Mouse (Mus musculus): ENCODE data around the gene Olfr904. TPM values are rescaled to one million over a fixed set of nuclear protein-coding genes. Genes with fewer than 3 reads are reported as not detected.
"Not testable (repeated sequence)": the region's sequence is repeated elsewhere in the genome, so short reads cannot be mapped to it uniquely, and the experiment has no call there.

The Olfr904 gene
- total RNA-seq (2021): not detected
- long read RNA-seq, experiment 1: 0 reads
- long read RNA-seq, experiment 2: 0 reads

- TF ChIP-seq CTCF (IDR thresholded peaks at IDR 0.05): no peak
- DNase-seq (ENCODE audit: extremely low spot score in 1 of 2, low spot score in 2 of 2): no peak
- no peak within 1 kb of the TSS for H3K4me3 ChIP-seq
- no peak within 1 kb of the TSS for H3K27ac ChIP-seq
- intact Hi-C loops (cut with DNase I): no loop called here
Measured at GRCm38 (mm10) chr9:38462844-38463243, at the start of gene Olfr904. Gene Olfr904, plus strand, starts transcription at chr9:38463144.

- DNase-seq (ENCODE audit: extremely low spot score in 1 of 2, low spot score in 2 of 2); H3K27ac ChIP-seq; intact Hi-C loops (cut with DNase I); H3K4me3 ChIP-seq: not testable (repeated sequence)
Measured at GRCm38 (mm10) chr9:38413502-38413901, 49.4 kb upstream of the Olfr904 start.

- Histone ChIP-seq H3K27ac (no peak overlapping the region), H3K4me3 (no peak overlapping the region)
- TF ChIP-seq CTCF (IDR thresholded peaks at IDR 0.05): no peak
- intact Hi-C loops (cut with DNase I): no loop called here
- DNase-seq (ENCODE audit: extremely low spot score in 1 of 2, low spot score in 2 of 2): no peak
Measured at GRCm38 (mm10) chr9:38423801-38424200, 39.1 kb upstream of the Olfr904 start.

- Histone ChIP-seq H3K27ac (no peak overlapping the region), H3K4me3 (no peak overlapping the region)
- no peak for TF ChIP-seq CTCF (IDR thresholded peaks at IDR 0.05)
- no peak for DNase-seq (ENCODE audit: extremely low spot score in 1 of 2, low spot score in 2 of 2)
- intact Hi-C loops (cut with DNase I): no loop called here
Measured at GRCm38 (mm10) chr9:38427026-38427425, 35.9 kb upstream of the Olfr904 start.

GRCm38 (mm10) chr9:38429155-38429554, 33.8 kb upstream of the Olfr904 start, which contains the start of gene Olfr901:
Gene Olfr901, plus strand, starts transcription at chr9:38429455.
- Histone ChIP-seq H3K4me3 (no peak within 1 kb of the TSS), H3K27ac (no peak within 1 kb of the TSS)
- intact Hi-C loops (cut with DNase I): no loop called here
- no peak for TF ChIP-seq CTCF (IDR thresholded peaks at IDR 0.05)
- no peak for DNase-seq (ENCODE audit: extremely low spot score in 1 of 2, low spot score in 2 of 2)

- no peak for TF ChIP-seq CTCF (IDR thresholded peaks at IDR 0.05)
- H3K4me3 ChIP-seq: no peak within 1 kb of the TSS
- no peak within 1 kb of the TSS for H3K27ac ChIP-seq
- no peak for DNase-seq (ENCODE audit: extremely low spot score in 1 of 2, low spot score in 2 of 2)
- intact Hi-C loops (cut with DNase I): no loop called here
Measured at GRCm38 (mm10) chr9:38447352-38447751, 15.6 kb upstream of the Olfr904 start, which contains the start of gene Olfr902. Gene Olfr902, plus strand, starts transcription at chr9:38447652.

GRCm38 (mm10) chr9:38470807-38471206, 7.9 kb downstream of the Olfr904 start, which contains the start of gene Olfr905:
Gene Olfr905, plus strand, starts transcription at chr9:38471107.
- DNase-seq (ENCODE audit: extremely low spot score in 1 of 2, low spot score in 2 of 2): no peak
- no peak within 1 kb of the TSS for H3K27ac ChIP-seq
- no peak for TF ChIP-seq CTCF (IDR thresholded peaks at IDR 0.05)
- intact Hi-C loops (cut with DNase I): no loop called here
- no peak within 1 kb of the TSS for H3K4me3 ChIP-seq

GRCm38 (mm10) chr9:38486785-38487184, 23.8 kb downstream of the Olfr904 start, which contains the start of gene Olfr906:
Gene Olfr906, plus strand, starts transcription at chr9:38487085.
- DNase-seq (ENCODE audit: extremely low spot score in 1 of 2, low spot score in 2 of 2): no peak
- TF ChIP-seq CTCF (IDR thresholded peaks at IDR 0.05): no peak
- no peak within 1 kb of the TSS for H3K27ac ChIP-seq
- intact Hi-C loops (cut with DNase I): no loop called here
- no peak within 1 kb of the TSS for H3K4me3 ChIP-seq

- H3K27ac ChIP-seq: no peak within 1 kb of the TSS
- H3K4me3 ChIP-seq: no peak within 1 kb of the TSS
- no peak for DNase-seq (ENCODE audit: extremely low spot score in 1 of 2, low spot score in 2 of 2)
- no peak for TF ChIP-seq CTCF (IDR thresholded peaks at IDR 0.05)
- intact Hi-C loops (cut with DNase I): no loop called here
Measured at GRCm38 (mm10) chr9:38495501-38495900, 32.6 kb downstream of the Olfr904 start, which contains the start of gene Olfr907. Gene Olfr907, plus strand, starts transcription at chr9:38495801.

GRCm38 (mm10) chr9:38512353-38512752, 49.4 kb downstream of the Olfr904 start:
- no peak for TF ChIP-seq CTCF (IDR thresholded peaks at IDR 0.05)
- intact Hi-C loops (cut with DNase I): no loop called here
- no peak for DNase-seq (ENCODE audit: extremely low spot score in 1 of 2, low spot score in 2 of 2)
- Histone ChIP-seq H3K27ac (no peak overlapping the region), H3K4me3 (no peak overlapping the region)

Other genes starting within 250 kb of the Olfr904 start
- not detected for gene Olfr894, start 245.1 kb upstream of the Olfr904 start, total RNA-seq (2021)
- not detected for gene Olfr143, start 210.4 kb upstream of the Olfr904 start, total RNA-seq (2021)
- gene Olfr895, start 195.3 kb upstream of the Olfr904 start, total RNA-seq (2021): not detected
- gene Olfr896-ps1, start 172.0 kb upstream of the Olfr904 start, total RNA-seq (2021): not detected
- not detected for gene Olfr25, start 134.1 kb upstream of the Olfr904 start, total RNA-seq (2021)
- gene Olfr898, start 114.7 kb upstream of the Olfr904 start, total RNA-seq (2021): not detected
- gene Olfr250, start 96.2 kb upstream of the Olfr904 start, total RNA-seq (2021): not detected
- not detected for gene Olfr251, start 86.1 kb upstream of the Olfr904 start, total RNA-seq (2021)
- not detected for gene Olfr147, start 61.4 kb upstream of the Olfr904 start, total RNA-seq (2021)
- not detected for gene Olfr901, start 33.7 kb upstream of the Olfr904 start, total RNA-seq (2021)
- gene Olfr902, start 15.5 kb upstream of the Olfr904 start, total RNA-seq (2021): not detected
- not detected for gene Olfr905, start 8.0 kb downstream of the Olfr904 start, total RNA-seq (2021)
- not detected for gene Olfr906, start 23.9 kb downstream of the Olfr904 start, total RNA-seq (2021)
- gene Olfr907, start 32.7 kb downstream of the Olfr904 start, total RNA-seq (2021): not detected
- gene Olfr911-ps1, start 58.4 kb downstream of the Olfr904 start, total RNA-seq (2021): not detected
- not detected for gene Olfr910, start 74.7 kb downstream of the Olfr904 start, total RNA-seq (2021)
- not detected for gene Olfr912, start 117.0 kb downstream of the Olfr904 start, total RNA-seq (2021)
- not detected for gene Olfr913, start 129.6 kb downstream of the Olfr904 start, total RNA-seq (2021)
- not detected for gene Olfr914, start 142.0 kb downstream of the Olfr904 start, total RNA-seq (2021)
- gene Olfr916, start 196.7 kb downstream of the Olfr904 start, total RNA-seq (2021): not detected
- not detected for gene Olfr917, start 202.7 kb downstream of the Olfr904 start, total RNA-seq (2021)
- gene Olfr918, start 211.5 kb downstream of the Olfr904 start, total RNA-seq (2021): not detected
- not detected for gene Olfr919, start 240.5 kb downstream of the Olfr904 start, total RNA-seq (2021)

All from left cerebral cortex, adult 2 months (tissue).